8 mouse cellular contexts compared by ENCODE assay signal in the genomic region with DNA sequence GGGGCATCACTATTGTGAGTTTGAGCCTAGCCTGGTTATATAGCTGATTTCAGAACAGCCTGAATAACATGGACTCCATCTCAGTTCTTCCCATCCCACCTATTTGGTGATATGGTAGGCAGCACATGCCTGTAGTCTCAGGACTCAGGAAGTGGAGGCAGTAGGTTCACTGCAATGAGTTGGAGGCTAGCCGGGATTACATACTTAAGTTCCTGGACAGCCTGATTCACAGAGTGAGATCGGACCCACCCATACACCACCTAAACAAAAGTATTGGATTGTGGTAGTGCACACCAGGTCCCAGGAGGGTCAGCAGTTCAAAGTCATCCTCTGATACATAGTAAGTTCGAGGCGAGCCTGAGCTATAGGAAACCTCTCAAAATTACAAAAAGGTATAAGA. TPM values are rescaled to one million over a fixed set of nuclear protein-coding genes. Genes with fewer than 3 reads are reported as not detected.
DNase-seq lines count a peak whose midpoint lies in the region; ATAC-seq and TF ChIP-seq lines count a peak whose summit lies in the region.

No protein-coding gene starts in this region.

- no peak for TF ChIP-seq CTCF in MEL (IDR thresholded peaks at IDR 0.05 in 2 of 3, conservative IDR thresholded peaks at IDR 0.05 in 1 of 3; ENCODE audit: control insufficient read depth in 1 of 3, insufficient read depth in 1 of 3, low read depth in 2 of 3, low read length in 3 of 3, poor library complexity in 1 of 3, severe bottlenecking in 1 of 3)
- no peak for TF ChIP-seq CTCF in liver, postnatal 0 days (IDR thresholded peaks at IDR 0.05; ENCODE audit: low read depth)

- no peak for TF ChIP-seq POLR2A in MEL (IDR thresholded peaks at IDR 0.05; ENCODE audit: control insufficient read depth in 1 of 2, insufficient read depth in 1 of 2, low read depth in 1 of 2, low read length in 2 of 2, poor library complexity in 1 of 2)

- H3K4me3 ChIP-seq in heart, embryonic 15.5 days: peak overlapping the region; percentile 74
- H3K4me3 ChIP-seq in MEL (ENCODE audit: control insufficient read depth in 1 of 2, insufficient read depth in 1 of 2, low read depth in 2 of 2, low read length in 2 of 2): peak overlapping the region; percentile 54 to 62
- H3K4me3 ChIP-seq in forebrain, embryonic 16.5 days (replicated peaks; ENCODE audit: low read length): peak overlapping the region; percentile 92
- H3K4me3 ChIP-seq in liver, postnatal 0 days (ENCODE audit: low read depth, low read length): peak overlapping the region; percentile 68

- no peaks in the 10 kb centered on the region for H3K27me3 ChIP-seq in heart, embryonic 15.5 days
- H3K27me3 ChIP-seq in MEL (ENCODE audit: control insufficient read depth in 1 of 2, insufficient read depth in 2 of 2, low read length in 2 of 2): no peaks in the 10 kb centered on the region
- no peaks in the 10 kb centered on the region for H3K27me3 ChIP-seq in forebrain, embryonic 16.5 days (replicated peaks; ENCODE audit: control insufficient read depth, insufficient read depth, low read length)
- H3K27me3 ChIP-seq in liver, postnatal 0 days (ENCODE audit: insufficient read depth, low read length): no peaks in the 10 kb centered on the region

- H3K9ac ChIP-seq in heart, embryonic 15.5 days: peak overlapping the region; percentile 82
- peak overlapping the region; percentile 68 for H3K9ac ChIP-seq in MEL (ENCODE audit: control insufficient read depth, low read depth, low read length, poor library complexity, severe bottlenecking)
- peak overlapping the region; percentile 88 for H3K9ac ChIP-seq in forebrain, embryonic 16.5 days (replicated peaks; ENCODE audit: low read depth, low read length)
- H3K9ac ChIP-seq in liver, postnatal 0 days (replicated peaks): peak overlapping the region; percentile 69

- 0 out of 4 replicates have a peak, but pooled peaks of 1 of the 2 experiments have one; percentile 26 for TF ChIP-seq EP300 in MEL (IDR thresholded peaks at IDR 0.05; ENCODE audit: low read depth in 1 of 2, low read length in 2 of 2)
- no peak for TF ChIP-seq EP300 in liver, postnatal 0 days (IDR thresholded peaks at IDR 0.05; ENCODE audit: low read depth)

- no peak; the same call in 1 of the 2 replicates for TF ChIP-seq RAD21 in MEL (IDR thresholded peaks at IDR 0.05; ENCODE audit: low read depth, low read length)

- peaks cover 15% of the 10 kb centered on the region for H3K4me1 ChIP-seq in heart, embryonic 15.5 days (replicated peaks)
- H3K4me1 ChIP-seq in MEL (ENCODE audit: control insufficient read depth in 1 of 2, insufficient read depth in 2 of 2, low read length in 2 of 2): peaks cover 9 to 17% of the 10 kb centered on the region in 2 experiments; a peak in 3 of 4 replicates
- H3K4me1 ChIP-seq in forebrain, embryonic 16.5 days (replicated peaks; ENCODE audit: control insufficient read depth, insufficient read depth, low read length): peaks cover 15% of the 10 kb centered on the region
- H3K4me1 ChIP-seq in liver, postnatal 0 days (ENCODE audit: insufficient read depth): peaks cover 16% of the 10 kb centered on the region

- no peak overlapping the region; the same call in 1 of the 2 replicates for H3K27ac ChIP-seq in heart, embryonic 15.5 days
- peak overlapping the region; percentile 52 for H3K27ac ChIP-seq in MEL (ENCODE audit: control insufficient read depth, low read depth, low read length)
- H3K27ac ChIP-seq in forebrain, embryonic 16.5 days (ENCODE audit: low read length): no peak overlapping the region
- H3K27ac ChIP-seq in liver, postnatal 0 days (ENCODE audit: low read depth): no peak overlapping the region

- H3K79me2 ChIP-seq in MEL (ENCODE audit: control insufficient read depth, insufficient read depth, low read length, poor library complexity): peaks cover 35% of the 10 kb centered on the region

- H3K36me3 ChIP-seq in heart, embryonic 15.5 days: peaks cover 28% of the 10 kb centered on the region
- H3K36me3 ChIP-seq in MEL (ENCODE audit: control insufficient read depth in 1 of 2, insufficient read depth in 2 of 2, low read length in 2 of 2): peaks cover 19 to 24% of the 10 kb centered on the region in 2 experiments
- peaks cover 10% of the 10 kb centered on the region for H3K36me3 ChIP-seq in forebrain, embryonic 16.5 days (ENCODE audit: control insufficient read depth, insufficient read depth)
- H3K36me3 ChIP-seq in liver, postnatal 0 days (replicated peaks; ENCODE audit: insufficient read depth, low read length): peaks cover 26% of the 10 kb centered on the region

- H3K4me2 ChIP-seq in heart, embryonic 15.5 days: peak overlapping the region; percentile 78
- peak overlapping the region; percentile 96 for H3K4me2 ChIP-seq in forebrain, embryonic 16.5 days (ENCODE audit: low read length)
- peak overlapping the region; percentile 88 for H3K4me2 ChIP-seq in liver, postnatal 0 days (ENCODE audit: low read depth, low read length)

- ATAC-seq in heart, embryonic 15.5 days (replicated peaks; ENCODE audit: insufficient number of reproducible peaks, insufficient read depth, low FRiP score, low read depth): no peak
- ATAC-seq in forebrain, embryonic 16.5 days: 0 out of 2 replicates have a peak, but pooled peaks have one; percentile 1
- peak; percentile 13 for ATAC-seq in liver, postnatal 0 days

- 5% methylated on average over 4 of the region's 4 CpGs for WGBS in heart, embryonic 15.5 days
- 15% methylated on average over 4 of the region's 4 CpGs for WGBS in forebrain, embryonic 16.5 days
- WGBS in liver, postnatal 0 days (ENCODE audit: insufficient replicate concordance): 4% methylated on average over 4 of the region's 4 CpGs

- no peaks in the 10 kb centered on the region for H3K9me3 ChIP-seq in heart, embryonic 15.5 days (replicated peaks)
- no peaks in the 10 kb centered on the region for H3K9me3 ChIP-seq in MEL (replicated peaks; ENCODE audit: insufficient read depth, low read length)
- H3K9me3 ChIP-seq in forebrain, embryonic 16.5 days (ENCODE audit: control insufficient read depth, low read length): no peaks in the 10 kb centered on the region
- no peaks in the 10 kb centered on the region for H3K9me3 ChIP-seq in liver, postnatal 0 days (ENCODE audit: low read length)

- no peak for DNase-seq in heart, adult 11 months
- peak; percentile 83 for DNase-seq in MEL (ENCODE audit: low read depth, low spot score)
- DNase-seq in liver, postnatal 0 days: no peak
- no peak for DNase-seq in adrenal gland, postnatal 10 days
- DNase-seq in cerebellum, adult 18-20 months: no peak
- no peak for DNase-seq in urinary bladder, postnatal 4 days (ENCODE audit: low spot score in 2 of 2)

TF ChIP-seq in MEL, 35 proteins besides CTCF, POLR2A, EP300 and RAD21 (continues in another document):
- TF ChIP-seq NELFE (IDR thresholded peaks at IDR 0.05; ENCODE audit: low read depth, low read length) (no peak), GATA1 (IDR thresholded peaks at IDR 0.05; ENCODE audit: low read depth, low read length) (no peak), SIN3A (IDR thresholded peaks at IDR 0.05; ENCODE audit: low read length) (no peak)

RNA-seq across cellular contexts. Expression of a gene that starts 0.3 kb away (rescaled TPM):
- polyA plus RNA-seq in heart, embryonic 15.5 days (2015; fragmentation: Nextera tagmentation; extraction: Ambion mirVana): 0.26 and 0.79 TPM in 2 replicates
- 4.6 and 6.4 TPM in 2 replicates for total RNA-seq in MEL (2012; rRNA removed)
- polyA plus RNA-seq in MEL (2012; ENCODE audit: insufficient read depth in 1 of 2, insufficient read length in 2 of 2, low read depth in 1 of 2, low replicate concordance in 2 of 2, missing spikeins in 1 of 2): 1 to 10 TPM in 1 of 2 experiments, not detected in 1; 8.3 TPM
- 1.2 and 1.4 TPM in 2 replicates for polyA plus RNA-seq in forebrain, embryonic 16.5 days (2015; fragmentation: Nextera tagmentation; extraction: Ambion mirVana)
- polyA plus RNA-seq in liver, postnatal 0 days (2015; fragmentation: Nextera tagmentation; extraction: Ambion mirVana): 0.06 and 0.11 TPM in 2 replicates
- total RNA-seq in adrenal gland, postnatal 10 days (2021): under 1 TPM; 0.45 to 0.51 TPM

RNA-seq across cellular contexts. Expression of a gene that starts 0.8 kb away (rescaled TPM):
- polyA plus RNA-seq in heart, embryonic 15.5 days (2015; fragmentation: Nextera tagmentation; extraction: Ambion mirVana): 42.9 and 52.3 TPM in 2 replicates
- total RNA-seq in MEL (2012; rRNA removed): 198 and 247 TPM in 2 replicates
- 100 to 1,000 TPM; 305 to 361 TPM for polyA plus RNA-seq in MEL (2012; ENCODE audit: insufficient read depth in 1 of 2, insufficient read length in 2 of 2, low read depth in 1 of 2, low replicate concordance in 2 of 2, missing spikeins in 1 of 2)
- 49.7 and 60.5 TPM in 2 replicates for polyA plus RNA-seq in forebrain, embryonic 16.5 days (2015; fragmentation: Nextera tagmentation; extraction: Ambion mirVana)
- polyA plus RNA-seq in liver, postnatal 0 days (2015; fragmentation: Nextera tagmentation; extraction: Ambion mirVana): 26.7 and 29.9 TPM in 2 replicates
- 10 to 100 TPM; 32.5 to 38.6 TPM for total RNA-seq in adrenal gland, postnatal 10 days (2021)

RNA-seq across cellular contexts. Expression of a gene that starts 5.7 kb away (rescaled TPM):
- 0.42 TPM in 1 of 2 replicates, not detected in the other for polyA plus RNA-seq in heart, embryonic 15.5 days (2015; fragmentation: Nextera tagmentation; extraction: Ambion mirVana)
- 1.1 and 1.5 TPM in 2 replicates for total RNA-seq in MEL (2012; rRNA removed)
- polyA plus RNA-seq in MEL (2012; ENCODE audit: insufficient read depth in 1 of 2, insufficient read length in 2 of 2, low read depth in 1 of 2, low replicate concordance in 2 of 2, missing spikeins in 1 of 2): 1 to 10 TPM in 1 of 2 experiments, not detected in 1; 8.0 TPM
- 0.25 and 1.7 TPM in 2 replicates for polyA plus RNA-seq in forebrain, embryonic 16.5 days (2015; fragmentation: Nextera tagmentation; extraction: Ambion mirVana)
- 0.51 TPM in 1 of 2 replicates, not detected in the other for polyA plus RNA-seq in liver, postnatal 0 days (2015; fragmentation: Nextera tagmentation; extraction: Ambion mirVana)
- total RNA-seq in adrenal gland, postnatal 10 days (2021): not detected

RNA-seq across cellular contexts. Expression of a gene that starts 19.2 kb away (rescaled TPM):
- 1.1 and 2.3 TPM in 2 replicates for polyA plus RNA-seq in heart, embryonic 15.5 days (2015; fragmentation: Nextera tagmentation; extraction: Ambion mirVana)
- total RNA-seq in MEL (2012; rRNA removed): 42.1 and 47.8 TPM in 2 replicates
- polyA plus RNA-seq in MEL (2012; ENCODE audit: insufficient read depth in 1 of 2, insufficient read length in 2 of 2, low read depth in 1 of 2, low replicate concordance in 2 of 2, missing spikeins in 1 of 2): 100 to 1,000 TPM in 1 of 2 experiments, 10 to 100 TPM in 1; 38.9 to 191 TPM
- 1.6 and 1.9 TPM in 2 replicates for polyA plus RNA-seq in forebrain, embryonic 16.5 days (2015; fragmentation: Nextera tagmentation; extraction: Ambion mirVana)
- polyA plus RNA-seq in liver, postnatal 0 days (2015; fragmentation: Nextera tagmentation; extraction: Ambion mirVana): 0.40 and 0.61 TPM in 2 replicates
- total RNA-seq in adrenal gland, postnatal 10 days (2021): 1 to 10 TPM in 1 of 2 experiments, under 1 TPM in 1; 0.63 to 1.5 TPM

RNA-seq across cellular contexts. Expression of a gene that starts 19.2 kb away (rescaled TPM):
- 33.5 and 53.2 TPM in 2 replicates for polyA plus RNA-seq in heart, embryonic 15.5 days (2015; fragmentation: Nextera tagmentation; extraction: Ambion mirVana)
- 50.0 and 60.1 TPM in 2 replicates for total RNA-seq in MEL (2012; rRNA removed)
- 100 to 1,000 TPM in 1 of 2 experiments, not detected in 1; 291 TPM for polyA plus RNA-seq in MEL (2012; ENCODE audit: insufficient read depth in 1 of 2, insufficient read length in 2 of 2, low read depth in 1 of 2, low replicate concordance in 2 of 2, missing spikeins in 1 of 2)
- 37.4 and 38.8 TPM in 2 replicates for polyA plus RNA-seq in forebrain, embryonic 16.5 days (2015; fragmentation: Nextera tagmentation; extraction: Ambion mirVana)
- polyA plus RNA-seq in liver, postnatal 0 days (2015; fragmentation: Nextera tagmentation; extraction: Ambion mirVana): 8.3 and 9.5 TPM in 2 replicates
- total RNA-seq in adrenal gland, postnatal 10 days (2021): 10 to 100 TPM; 47.2 to 50.3 TPM
